Mouse (Mus musculus) E14TG2a.4 (cell line): ENCODE measurements around the gene Lpcat2.

ENCODE experiments used
- H3K27me3 ChIP-seq: 2 replicates; pipeline ENCODE4 v1.6.1; 2014; ENCODE audit warnings: low read length, control low read depth; ENCODE audit not compliant: insufficient read depth
- H3K36me3 ChIP-seq: 2 replicates; pipeline ENCODE4 v1.6.1; 2014; ENCODE audit warnings: low read length, control low read depth; ENCODE audit not compliant: insufficient read depth
- H3K4me1 ChIP-seq: replicated peaks from 2 replicates; pipeline ENCODE4 v1.6.1; 2014; ENCODE audit warnings: low read depth, low read length, control low read depth
- H3K4me3 ChIP-seq: replicated peaks from 2 replicates; pipeline ENCODE4 v1.5.1; 2014; ENCODE audit warnings: mild to moderate bottlenecking, low read length
- H3K9me3 ChIP-seq: 2 replicates; pipeline ENCODE4 v1.6.1; 2014; ENCODE audit warnings: low read length, control low read depth
- CTCF ChIP-seq: conservative IDR thresholded peaks from 2 replicates; pipeline ENCODE4 v1.5.1; 2014; ENCODE audit warnings: low read length
- NANOG ChIP-seq: IDR thresholded peaks from 2 replicates; pipeline ENCODE4 v1.6.1; 2014; ENCODE audit warnings: borderline replicate concordance, low read length, mixed read lengths
- POU5F1 ChIP-seq: IDR thresholded peaks from 2 replicates; pipeline ENCODE4 v1.6.1; 2014; ENCODE audit warnings: low read length, borderline replicate concordance

Lpcat2 gene

GRCm38 (mm10) chr8:92855171-92855894, at the start of gene Lpcat2:
Gene Lpcat2 (plus strand): TSS chr8:92855339.
- Histone ChIP-seq H3K9me3 (no peaks in the 10 kb centered on the region), H3K27me3 (peaks cover 33% of the 10 kb centered on the region), H3K4me1 (peaks cover 10% of the 10 kb centered on the region), H3K36me3 (no peaks in the 10 kb centered on the region), H3K4me3 (peak within 1 kb of the TSS; percentile 88)
- TF ChIP-seq POU5F1: no peak
- no peak for TF ChIP-seq CTCF
- no peak for TF ChIP-seq NANOG

- no peaks in the 10 kb centered on the region for H3K9me3 ChIP-seq
- TF ChIP-seq POU5F1: no peak
- no peak for TF ChIP-seq CTCF
- TF ChIP-seq NANOG: no peak
- H3K4me1 ChIP-seq: no peaks in the 10 kb centered on the region
- no peak overlapping the region for H3K4me3 ChIP-seq
- H3K27me3 ChIP-seq: no peaks in the 10 kb centered on the region
- H3K36me3 ChIP-seq: no peaks in the 10 kb centered on the region
Observed at GRCm38 (mm10) chr8:92812773-92813172, 42.4 kb upstream of the Lpcat2 start.

- TF ChIP-seq POU5F1: no peak
- no peak for TF ChIP-seq NANOG
- no peak for TF ChIP-seq CTCF
- Histone ChIP-seq H3K4me1 (peaks cover 4% of the 10 kb centered on the region), H3K9me3 (no peaks in the 10 kb centered on the region), H3K4me3 (no peak overlapping the region), H3K36me3 (no peaks in the 10 kb centered on the region), H3K27me3 (no peaks in the 10 kb centered on the region)
Observed at GRCm38 (mm10) chr8:92815661-92816060, 39.5 kb upstream of the Lpcat2 start.

GRCm38 (mm10) chr8:92817928-92818818, 37.0 kb upstream of the Lpcat2 start:
- Histone ChIP-seq H3K4me3 (no peak overlapping the region), H3K4me1 (peaks cover 26% of the 10 kb centered on the region), H3K36me3 (no peaks in the 10 kb centered on the region), H3K9me3 (no peaks in the 10 kb centered on the region), H3K27me3 (no peaks in the 10 kb centered on the region)
- TF ChIP-seq POU5F1: no peak
- peak; percentile 83 for TF ChIP-seq CTCF
- no peak for TF ChIP-seq NANOG

GRCm38 (mm10) chr8:92821151-92821550, 34.0 kb upstream of the Lpcat2 start:
- TF ChIP-seq CTCF (no peak), NANOG (no peak), POU5F1 (no peak)
- peaks cover 10% of the 10 kb centered on the region; the same call in 1 of the 2 replicates for H3K9me3 ChIP-seq
- H3K27me3 ChIP-seq: peaks cover 3% of the 10 kb centered on the region
- no peaks in the 10 kb centered on the region for H3K36me3 ChIP-seq
- no peak overlapping the region for H3K4me3 ChIP-seq
- peaks cover 26% of the 10 kb centered on the region for H3K4me1 ChIP-seq

- Histone ChIP-seq H3K36me3 (no peaks in the 10 kb centered on the region), H3K27me3 (peaks cover 6% of the 10 kb centered on the region), H3K9me3 (peaks cover 12% of the 10 kb centered on the region; the same call in 1 of the 2 replicates), H3K4me3 (no peak overlapping the region), H3K4me1 (peaks cover 29% of the 10 kb centered on the region)
- TF ChIP-seq POU5F1 (no peak), NANOG (no peak), CTCF (no peak)
Observed at GRCm38 (mm10) chr8:92822386-92822785, 32.8 kb upstream of the Lpcat2 start.

- no peak overlapping the region for H3K4me3 ChIP-seq
- peaks cover 30% of the 10 kb centered on the region for H3K4me1 ChIP-seq
- no peak for TF ChIP-seq NANOG
- no peak for TF ChIP-seq CTCF
- TF ChIP-seq POU5F1: no peak
- no peaks in the 10 kb centered on the region for H3K36me3 ChIP-seq
- H3K9me3 ChIP-seq: peaks cover 12% of the 10 kb centered on the region; the same call in 1 of the 2 replicates
- peaks cover 24% of the 10 kb centered on the region for H3K27me3 ChIP-seq
Observed at GRCm38 (mm10) chr8:92825991-92826390, 29.1 kb upstream of the Lpcat2 start.
